Mouse (Mus musculus) inflammation-experienced regulatory T-cells (primary cell): ENCODE data around the gene Olfr924. TPM values are rescaled to one million over a fixed set of nuclear protein-coding genes. Genes with fewer than 3 reads are reported as not detected.

Experiments
- polyA plus RNA-seq, 2 experiments: library from polyadenylated mRNA; unstranded; fragments of 100-300 nt; shearing (Covaris generic); gene quantifications; one replicate each; pipeline ENCODE4 v1.2.1; 2017

Olfr924 gene
- not detected for polyA plus RNA-seq

GRCm38 (mm10) chr9:38844149-38844548 is at the start of gene Olfr924:
Olfr924 (plus strand) TSS chr9:38844449.

GRCm38 (mm10) chr9:38814314-38814713 is 29.9 kb upstream of the Olfr924 start, which contains the start of gene Olfr922:
Olfr922 (plus strand) TSS chr9:38814614.

GRCm38 (mm10) chr9:38826245-38826644 is 18.0 kb upstream of the Olfr924 start, which contains the start of gene Olfr923:
Olfr923 (plus strand) TSS chr9:38826545.

GRCm38 (mm10) chr9:38854760-38855159 is 10.5 kb downstream of the Olfr924 start, which contains the start of gene Olfr26:
Olfr26 (plus strand) TSS chr9:38855060.

GRCm38 (mm10) chr9:38876826-38877225 is 32.6 kb downstream of the Olfr924 start, which contains the start of gene Olfr926:
Olfr926 (plus strand) TSS chr9:38877126.

Other genes starting within 250 kb of the Olfr924 start
- gene Olfr914, start 239.3 kb upstream of the Olfr924 start, polyA plus RNA-seq: under 1 TPM in 1 of 2 experiments, not detected in 1; 0.11 TPM
- gene Olfr916, start 184.6 kb upstream of the Olfr924 start, polyA plus RNA-seq: under 1 TPM; 0.30 to 0.87 TPM
- gene Olfr917, start 178.6 kb upstream of the Olfr924 start, polyA plus RNA-seq: not detected
- gene Olfr918, start 169.8 kb upstream of the Olfr924 start, polyA plus RNA-seq: under 1 TPM in 1 of 2 experiments, not detected in 1; 0.04 TPM
- gene Olfr919, start 140.8 kb upstream of the Olfr924 start, polyA plus RNA-seq: not detected
- 10 to 100 TPM; 36.6 to 44.6 TPM for gene Vwa5a, start 126.2 kb upstream of the Olfr924 start, polyA plus RNA-seq
- 1 to 10 TPM in 1 of 2 experiments, under 1 TPM in 1; 0.17 to 1.5 TPM for gene Olfr920, start 92.2 kb upstream of the Olfr924 start, polyA plus RNA-seq
- gene Olfr921, start 71.4 kb upstream of the Olfr924 start, polyA plus RNA-seq: under 1 TPM in 1 of 2 experiments, not detected in 1; 0.09 TPM
- not detected for gene Olfr922, start 29.8 kb upstream of the Olfr924 start, polyA plus RNA-seq
- gene Olfr923, start 17.9 kb upstream of the Olfr924 start, polyA plus RNA-seq: 1 to 10 TPM in 1 of 2 experiments, not detected in 1; 1.5 TPM
- gene Olfr26, start 10.6 kb downstream of the Olfr924 start, polyA plus RNA-seq: under 1 TPM in 1 of 2 experiments, not detected in 1; 0.31 TPM
- not detected for gene Olfr926, start 32.7 kb downstream of the Olfr924 start, polyA plus RNA-seq
- gene Olfr930, start 85.4 kb downstream of the Olfr924 start, polyA plus RNA-seq: not detected
- under 1 TPM in 1 of 2 experiments, not detected in 1; 0.18 TPM for gene Olfr933, start 127.9 kb downstream of the Olfr924 start, polyA plus RNA-seq
- not detected for gene Olfr934, start 143.9 kb downstream of the Olfr924 start, polyA plus RNA-seq
- under 1 TPM in 1 of 2 experiments, not detected in 1; 0.16 TPM for gene Olfr935, start 155.2 kb downstream of the Olfr924 start, polyA plus RNA-seq
- under 1 TPM in 1 of 2 experiments, not detected in 1; 0.99 TPM for gene Olfr146, start 178.9 kb downstream of the Olfr924 start, polyA plus RNA-seq
- not detected for gene Olfr937, start 220.5 kb downstream of the Olfr924 start, polyA plus RNA-seq
- gene Olfr938, start 234.4 kb downstream of the Olfr924 start, polyA plus RNA-seq: not detected